Mouse (Mus musculus): ENCODE measurements at regions not wholly inside any gene's neighbourhood (a gene's known extent, or its start where the extent isn't known, plus 50 kb on each side); places are given as distances from the start of the nearest gene placed in this dataset.
A peak's percentile ranks its signal among the peaks of the same experiment; 100 is the strongest.
"Not testable (repeated sequence)": the region's sequence is repeated elsewhere in the genome, so short reads cannot be mapped to it uniquely, and the experiment has no call there.

- ATAC-seq (ENCODE audit: low FRiP score): no peak
- no peak overlapping the region for H3K4me2 ChIP-seq (replicated peaks)
Observed at GRCm38 (mm10) chr12:11717633-11718032, 261.8 kb downstream of the Rad51ap2 start.

GRCm38 (mm10) chr12:11751471-11751870 is 295.6 kb downstream of the Rad51ap2 start:
- WGBS: 87% methylated on average over 2 of the region's 2 CpGs
- no peaks in the 10 kb centered on the region for H3K27me3 ChIP-seq
- no peak for ATAC-seq (ENCODE audit: low FRiP score)
- no peak overlapping the region for H3K4me2 ChIP-seq (replicated peaks)
- H3K9ac ChIP-seq: no peak overlapping the region
- H3K9me3 ChIP-seq (replicated peaks): no peaks in the 10 kb centered on the region
- H3K4me1 ChIP-seq: no peaks in the 10 kb centered on the region
- no peak overlapping the region for H3K27ac ChIP-seq
- no peak overlapping the region for H3K4me3 ChIP-seq
- H3K36me3 ChIP-seq: no peaks in the 10 kb centered on the region

More at GRCm38 (mm10) chr12:11717633-11718032, 261.8 kb downstream of the Rad51ap2 start:
- no peaks in the 10 kb centered on the region for H3K27me3 ChIP-seq
- no peak overlapping the region for H3K9ac ChIP-seq
- no peak overlapping the region for H3K27ac ChIP-seq
- 75% methylated on average over 4 of the region's 4 CpGs for WGBS
- no peaks in the 10 kb centered on the region for H3K4me1 ChIP-seq
- no peak overlapping the region for H3K4me3 ChIP-seq
- H3K36me3 ChIP-seq: no peaks in the 10 kb centered on the region
- H3K9me3 ChIP-seq (replicated peaks): no peaks in the 10 kb centered on the region

- H3K9ac ChIP-seq: no peak overlapping the region
- no peak for ATAC-seq (ENCODE audit: low FRiP score)
- no peaks in the 10 kb centered on the region for H3K4me1 ChIP-seq
Observed at GRCm38 (mm10) chr12:11754184-11754907, 298.5 kb downstream of the Rad51ap2 start.

GRCm38 (mm10) chr12:11802326-11802725 is 346.4 kb downstream of the Rad51ap2 start:
- WGBS: 84% methylated on average over 2 of the region's 2 CpGs
- Histone ChIP-seq H3K27me3 (no peaks in the 10 kb centered on the region), H3K9ac (no peak overlapping the region), H3K4me2 (replicated peaks) (no peak overlapping the region), H3K27ac (no peak overlapping the region), H3K4me1 (no peaks in the 10 kb centered on the region), H3K36me3 (no peaks in the 10 kb centered on the region), H3K9me3 (replicated peaks) (no peaks in the 10 kb centered on the region), H3K4me3 (no peak overlapping the region)
- no peak for ATAC-seq (ENCODE audit: low FRiP score)

More at GRCm38 (mm10) chr12:11754184-11754907, 298.5 kb downstream of the Rad51ap2 start:
- H3K27me3 ChIP-seq: no peaks in the 10 kb centered on the region
- H3K27ac ChIP-seq: no peak overlapping the region
- H3K9me3 ChIP-seq (replicated peaks): no peaks in the 10 kb centered on the region
- no peak overlapping the region for H3K4me3 ChIP-seq
- no peak overlapping the region for H3K4me2 ChIP-seq (replicated peaks)
- H3K36me3 ChIP-seq: no peaks in the 10 kb centered on the region

- Histone ChIP-seq H3K4me2 (replicated peaks) (no peak overlapping the region), H3K4me1 (no peaks in the 10 kb centered on the region), H3K36me3 (no peaks in the 10 kb centered on the region), H3K27me3 (no peaks in the 10 kb centered on the region), H3K9ac (no peak overlapping the region), H3K4me3 (no peak overlapping the region), H3K27ac (no peak overlapping the region), H3K9me3 (replicated peaks) (no peaks in the 10 kb centered on the region)
- 86% methylated on average over 1 of the region's 1 CpGs for WGBS
- no peak for ATAC-seq (ENCODE audit: low FRiP score)
Observed at GRCm38 (mm10) chr12:11803162-11803561, 347.3 kb downstream of the Rad51ap2 start.

- ATAC-seq (ENCODE audit: low FRiP score): no peak
Observed at GRCm38 (mm10) chr12:11829701-11830100, 373.8 kb downstream of the Rad51ap2 start.

GRCm38 (mm10) chr12:11831292-11831691 is 375.4 kb downstream of the Rad51ap2 start:
- H3K27ac ChIP-seq: no peak overlapping the region
- no peaks in the 10 kb centered on the region for H3K36me3 ChIP-seq
- WGBS: 71% methylated on average over 5 of the region's 5 CpGs
- no peak overlapping the region for H3K4me3 ChIP-seq
- no peak for ATAC-seq (ENCODE audit: low FRiP score)
- no peak overlapping the region for H3K9ac ChIP-seq
- H3K4me1 ChIP-seq: no peaks in the 10 kb centered on the region
- H3K9me3 ChIP-seq (replicated peaks): no peaks in the 10 kb centered on the region
- no peaks in the 10 kb centered on the region for H3K27me3 ChIP-seq
- H3K4me2 ChIP-seq (replicated peaks): no peak overlapping the region

More at GRCm38 (mm10) chr12:11829701-11830100, 373.8 kb downstream of the Rad51ap2 start:
- Histone ChIP-seq H3K27ac (no peak overlapping the region), H3K9me3 (replicated peaks) (no peaks in the 10 kb centered on the region), H3K27me3 (no peaks in the 10 kb centered on the region), H3K4me3 (no peak overlapping the region), H3K4me2 (replicated peaks) (no peak overlapping the region), H3K36me3 (no peaks in the 10 kb centered on the region), H3K9ac (no peak overlapping the region), H3K4me1 (no peaks in the 10 kb centered on the region)

GRCm38 (mm10) chr12:11837819-11838472 is 382.1 kb downstream of the Rad51ap2 start:
- Histone ChIP-seq H3K36me3 (no peaks in the 10 kb centered on the region), H3K4me3 (no peak overlapping the region), H3K27ac (no peak overlapping the region), H3K27me3 (no peaks in the 10 kb centered on the region), H3K9me3 (replicated peaks) (no peaks in the 10 kb centered on the region), H3K4me2 (replicated peaks) (no peak overlapping the region), H3K4me1 (no peaks in the 10 kb centered on the region), H3K9ac (no peak overlapping the region)
- 75% methylated on average over 3 of the region's 3 CpGs for WGBS
- ATAC-seq (ENCODE audit: low FRiP score): no peak

GRCm38 (mm10) chr12:11851034-11851433 is 395.2 kb downstream of the Rad51ap2 start:
- H3K4me3 ChIP-seq: no peak overlapping the region

GRCm38 (mm10) chr12:11881809-11882208 is 380.1 kb upstream of the Fam49a start:
- not testable (repeated sequence) for H3K27ac ChIP-seq; H3K4me1 ChIP-seq; H3K36me3 ChIP-seq; H3K4me2 ChIP-seq (replicated peaks); H3K9ac ChIP-seq; ATAC-seq (ENCODE audit: low FRiP score); H3K27me3 ChIP-seq; H3K4me3 ChIP-seq; H3K9me3 ChIP-seq (replicated peaks)
- 93% methylated on average over 11 of the region's 11 CpGs for WGBS

More at GRCm38 (mm10) chr12:11851034-11851433, 395.2 kb downstream of the Rad51ap2 start:
- no peaks in the 10 kb centered on the region for H3K27me3 ChIP-seq
- H3K9me3 ChIP-seq (replicated peaks): no peaks in the 10 kb centered on the region
- 76% methylated on average over 3 of the region's 3 CpGs for WGBS
- no peak for ATAC-seq (ENCODE audit: low FRiP score)
- no peak overlapping the region for H3K9ac ChIP-seq
- no peak overlapping the region for H3K27ac ChIP-seq
- H3K36me3 ChIP-seq: no peaks in the 10 kb centered on the region
- no peak overlapping the region for H3K4me2 ChIP-seq (replicated peaks)
- no peaks in the 10 kb centered on the region for H3K4me1 ChIP-seq

GRCm38 (mm10) chr12:11887291-11887690 is 374.6 kb upstream of the Fam49a start:
- 0 out of 2 replicates have a peak, but pooled peaks cover 4% of the 10 kb centered on the region for H3K9me3 ChIP-seq (replicated peaks)
- no peak overlapping the region for H3K9ac ChIP-seq
- H3K27ac ChIP-seq: no peak overlapping the region
- no peaks in the 10 kb centered on the region for H3K36me3 ChIP-seq
- H3K4me3 ChIP-seq: no peak overlapping the region
- no peaks in the 10 kb centered on the region for H3K4me1 ChIP-seq
- H3K27me3 ChIP-seq: no peaks in the 10 kb centered on the region
- H3K4me2 ChIP-seq (replicated peaks): no peak overlapping the region
- no peak for ATAC-seq (ENCODE audit: low FRiP score)

- no peaks in the 10 kb centered on the region for H3K27me3 ChIP-seq
- WGBS: 81% methylated on average over 3 of the region's 3 CpGs
- H3K4me2 ChIP-seq (replicated peaks): no peak overlapping the region
- H3K9ac ChIP-seq: no peak overlapping the region
- H3K27ac ChIP-seq: no peak overlapping the region
- H3K36me3 ChIP-seq: no peaks in the 10 kb centered on the region
- no peak overlapping the region for H3K4me3 ChIP-seq
- no peak for ATAC-seq (ENCODE audit: low FRiP score)
- H3K4me1 ChIP-seq: no peaks in the 10 kb centered on the region
- H3K9me3 ChIP-seq (replicated peaks): no peaks in the 10 kb centered on the region
Observed at GRCm38 (mm10) chr12:11899031-11899430, 362.9 kb upstream of the Fam49a start.

GRCm38 (mm10) chr12:11906588-11906987 is 355.4 kb upstream of the Fam49a start:
- no peaks in the 10 kb centered on the region for H3K4me1 ChIP-seq
- ATAC-seq (ENCODE audit: low FRiP score): peak; percentile 54; the same call in 1 of the 2 replicates
- no peak overlapping the region for H3K27ac ChIP-seq
- H3K9me3 ChIP-seq (replicated peaks): no peaks in the 10 kb centered on the region
- no peak overlapping the region for H3K4me2 ChIP-seq (replicated peaks)
- no peaks in the 10 kb centered on the region for H3K27me3 ChIP-seq
- H3K9ac ChIP-seq: no peak overlapping the region
- H3K36me3 ChIP-seq: no peaks in the 10 kb centered on the region
- WGBS: 62% methylated on average over 4 of the region's 4 CpGs
- no peak overlapping the region for H3K4me3 ChIP-seq

Data from hindbrain, embryonic 12.5 days (tissue).